Mouse (Mus musculus) limb, embryonic 14.5 days (tissue): ENCODE results near the gene Syndig1. TPM values are rescaled to one million over a fixed set of nuclear protein-coding genes. Genes with fewer than 3 reads are reported as not detected.

ENCODE experiments used
- ATAC-seq: fragments of 200-750 bp; cut with Nextera tagmentation; 2 replicates; pipeline ENCODE4 v1.8.0; 2017; ENCODE audit warnings: low read depth, moderate number of reproducible peaks, moderate TSS enrichment; ENCODE audit not compliant: low FRiP score
- DNase-seq: peaks from one replicate; pipeline ENCODE4 v3.0.0-alpha.2; 2015; ENCODE audit warnings: low spot score
- H3K27ac ChIP-seq: fragments of 300-500 bp; sonication (generic); replicated peaks from 2 replicates; pipeline ENCODE4 v1.5.1; 2014; ENCODE audit warnings: low read depth, mild to moderate bottlenecking, low read length, moderate library complexity, mixed read lengths
- H3K27me3 ChIP-seq: fragments of 300-500 bp; sonication (generic); 2 replicates; pipeline ENCODE4 v1.6.1; 2014; ENCODE audit warnings: low read length, mixed read lengths; ENCODE audit not compliant: control insufficient read depth, insufficient read depth
- H3K36me3 ChIP-seq: fragments of 300-500 bp; sonication (generic); 2 replicates; pipeline ENCODE4 v1.6.1; 2014; ENCODE audit warnings: mild to moderate bottlenecking, low read length, moderate library complexity, mixed read lengths; ENCODE audit not compliant: control insufficient read depth, insufficient read depth
- H3K4me1 ChIP-seq: fragments of 300-500 bp; sonication (generic); 2 replicates; pipeline ENCODE4 v1.6.1; 2014; ENCODE audit warnings: antibody characterized with exemption, low read length, mixed read lengths; ENCODE audit not compliant: control insufficient read depth, insufficient read depth
- H3K4me2 ChIP-seq: fragments of 300-500 bp; sonication (generic); replicated peaks from 2 replicates; pipeline ENCODE4 v1.6.1; 2014; ENCODE audit warnings: low read depth, mild to moderate bottlenecking, low read length, moderate library complexity; ENCODE audit not compliant: severe bottlenecking
- H3K4me3 ChIP-seq: fragments of 300-500 bp; sonication (generic); replicated peaks from 2 replicates; pipeline ENCODE4 v1.5.1; 2014; ENCODE audit warnings: low read length
- H3K9ac ChIP-seq: fragments of 300-500 bp; sonication (generic); 2 replicates; pipeline ENCODE4 v1.6.1; 2014; ENCODE audit warnings: mild to moderate bottlenecking, low read depth, low read length, moderate library complexity; ENCODE audit not compliant: severe bottlenecking
- H3K9me3 ChIP-seq: fragments of 300-500 bp; sonication (generic); 2 replicates; pipeline ENCODE4 v1.6.1; 2016; ENCODE audit warnings: low read length; ENCODE audit not compliant: control insufficient read depth
- POLR2A ChIP-seq: fragments of 200-500 bp; IDR thresholded peaks from 2 replicates; pipeline ENCODE4 v1.8.0; 2012; ENCODE audit warnings: inconsistent platforms, mild to moderate bottlenecking, moderate library complexity, borderline replicate concordance; ENCODE audit not compliant: insufficient read depth, insufficient read length; ENCODE audit errors: extremely low read depth
- WGBS: fragments of 180-500 bp; shearing (Covaris S2); extraction: QIAGEN DNeasy Blood & Tissue Kit; methylation state at CpG from one replicate; pipeline ENCODE4 v1.1.7; 2014; 5-methylcytosine and 5-hydroxymethylcytosine counted together
- polyA plus RNA-seq, 2 experiments: library from polyadenylated mRNA; depleted of rRNA in 1 of 2; stranded (reverse) in 1 of 2; unstranded in 1 of 2; fragments of >200 nt; fragmentation: Nextera tagmentation in 1 of 2; extraction: Ambion mirVana in 1 of 2; gene quantifications; 2 replicates each; pipeline versions ENCODE4 v1.2.1 to v1.2.3; 2012 to 2014

The Syndig1 gene
- polyA plus RNA-seq, 2 experiments = 5.5 to 8.1 TPM

- no peak overlapping the region for H3K27ac ChIP-seq
- no peak overlapping the region for H3K4me2 ChIP-seq
- no peaks in the 10 kb centered on the region for H3K27me3 ChIP-seq
- H3K36me3 ChIP-seq = no peaks in the 10 kb centered on the region
- no peak for ATAC-seq
- 75% methylated on average over 4 of the region's 4 CpGs for WGBS
- DNase-seq = no peak
- no peak overlapping the region for H3K4me3 ChIP-seq
- H3K4me1 ChIP-seq = no peaks in the 10 kb centered on the region
- TF ChIP-seq POLR2A = no peak
- no peaks in the 10 kb centered on the region for H3K9me3 ChIP-seq
- no peak overlapping the region for H3K9ac ChIP-seq
Measured at GRCm38 (mm10) chr2:149971014-149971413, 142.0 kb downstream of the Syndig1 start.

GRCm38 (mm10) chr2:149973583-149973982, 144.6 kb downstream of the Syndig1 start:
- ATAC-seq (no peak), DNase-seq (peak; percentile 57)

GRCm38 (mm10) chr2:149980419-149980818, 151.4 kb downstream of the Syndig1 start:
- DNase-seq (no peak), ATAC-seq (no peak)
- no peak overlapping the region for H3K9ac ChIP-seq
- H3K4me1 ChIP-seq = no peaks in the 10 kb centered on the region
- H3K9me3 ChIP-seq = no peaks in the 10 kb centered on the region
- H3K27ac ChIP-seq = no peak overlapping the region
- no peaks in the 10 kb centered on the region for H3K27me3 ChIP-seq
- no peaks in the 10 kb centered on the region for H3K36me3 ChIP-seq
- no peak overlapping the region for H3K4me3 ChIP-seq
- 91% methylated on average over 1 of the region's 1 CpGs for WGBS
- TF ChIP-seq POLR2A = no peak
- H3K4me2 ChIP-seq = no peak overlapping the region

More at GRCm38 (mm10) chr2:149973583-149973982, 144.6 kb downstream of the Syndig1 start:
- 65% methylated on average over 6 of the region's 6 CpGs for WGBS
- no peaks in the 10 kb centered on the region for H3K9me3 ChIP-seq
- no peak overlapping the region for H3K4me2 ChIP-seq
- no peak overlapping the region for H3K4me3 ChIP-seq
- no peak overlapping the region for H3K9ac ChIP-seq
- H3K4me1 ChIP-seq = no peaks in the 10 kb centered on the region
- no peaks in the 10 kb centered on the region for H3K27me3 ChIP-seq
- H3K36me3 ChIP-seq = no peaks in the 10 kb centered on the region
- no peak overlapping the region for H3K27ac ChIP-seq
- TF ChIP-seq POLR2A = no peak

- no peaks in the 10 kb centered on the region for H3K36me3 ChIP-seq
- no peak for TF ChIP-seq POLR2A
- no peak overlapping the region for H3K4me3 ChIP-seq
- no peak overlapping the region for H3K9ac ChIP-seq
- no peak for ATAC-seq
- H3K9me3 ChIP-seq = no peaks in the 10 kb centered on the region
- H3K4me1 ChIP-seq = no peaks in the 10 kb centered on the region
- no peak for DNase-seq
- no peak overlapping the region for H3K4me2 ChIP-seq
- H3K27ac ChIP-seq = no peak overlapping the region
- no peaks in the 10 kb centered on the region for H3K27me3 ChIP-seq
Measured at GRCm38 (mm10) chr2:149982466-149982865, 153.5 kb downstream of the Syndig1 start.

GRCm38 (mm10) chr2:149983107-149983506, 154.1 kb downstream of the Syndig1 start:
- H3K36me3 ChIP-seq = no peaks in the 10 kb centered on the region
- H3K9ac ChIP-seq = no peak overlapping the region
- H3K4me1 ChIP-seq = no peaks in the 10 kb centered on the region
- no peak for TF ChIP-seq POLR2A
- WGBS = 80% methylated on average over 1 of the region's 1 CpGs
- DNase-seq (no peak), ATAC-seq (no peak)
- H3K27me3 ChIP-seq = no peaks in the 10 kb centered on the region
- H3K4me2 ChIP-seq = no peak overlapping the region
- no peak overlapping the region for H3K27ac ChIP-seq
- no peaks in the 10 kb centered on the region for H3K9me3 ChIP-seq
- H3K4me3 ChIP-seq = no peak overlapping the region

GRCm38 (mm10) chr2:149987610-149988009, 158.6 kb downstream of the Syndig1 start:
- ATAC-seq (no peak), DNase-seq (no peak)
- H3K27me3 ChIP-seq = no peaks in the 10 kb centered on the region
- no peak overlapping the region for H3K4me2 ChIP-seq
- TF ChIP-seq POLR2A = no peak
- H3K4me1 ChIP-seq = no peaks in the 10 kb centered on the region
- no peak overlapping the region for H3K9ac ChIP-seq
- H3K4me3 ChIP-seq = no peak overlapping the region
- no peak overlapping the region for H3K27ac ChIP-seq
- H3K36me3 ChIP-seq = no peaks in the 10 kb centered on the region
- H3K9me3 ChIP-seq = no peaks in the 10 kb centered on the region
